Mouse (Mus musculus): ENCODE measurements around the gene Kcnk13. TPM values are rescaled to one million over a fixed set of nuclear protein-coding genes. Genes with fewer than 3 reads are reported as not detected.

Gene Kcnk13
- polyA plus RNA-seq, 1 experiment, result 0.41 TPM

DNA sequence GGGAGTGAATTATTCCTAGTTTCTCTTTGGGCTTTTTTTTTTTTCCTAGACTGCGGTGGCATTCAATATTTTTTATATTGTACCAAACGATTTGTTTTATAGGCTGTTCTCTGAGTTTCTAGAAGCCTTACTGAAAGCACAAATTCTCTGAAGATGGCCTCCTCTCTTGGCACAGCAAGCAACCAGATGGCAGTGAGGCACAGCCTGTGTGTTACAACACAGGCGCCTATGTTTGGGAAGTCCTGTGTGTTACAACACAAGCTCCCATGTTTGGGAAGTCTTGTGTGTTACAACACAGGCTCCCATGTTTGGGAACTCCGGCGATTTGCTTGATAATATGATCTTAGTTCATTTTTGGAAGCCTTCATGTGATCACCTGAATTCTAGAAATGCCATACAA, 31.7 kb downstream of the Kcnk13 start:
- TF ChIP-seq POLR2A (IDR thresholded peaks at IDR 0.05; ENCODE audit: borderline replicate concordance, extremely low read depth, insufficient read depth, insufficient read length, poor library complexity, severe bottlenecking), result no peak
- no peak for TF ChIP-seq CTCF (IDR thresholded peaks at IDR 0.05; ENCODE audit: borderline replicate concordance, extremely low read depth, insufficient read depth, insufficient read length)
- DNase-seq (ENCODE audit: low read depth), result peak; percentile 18

DNA sequence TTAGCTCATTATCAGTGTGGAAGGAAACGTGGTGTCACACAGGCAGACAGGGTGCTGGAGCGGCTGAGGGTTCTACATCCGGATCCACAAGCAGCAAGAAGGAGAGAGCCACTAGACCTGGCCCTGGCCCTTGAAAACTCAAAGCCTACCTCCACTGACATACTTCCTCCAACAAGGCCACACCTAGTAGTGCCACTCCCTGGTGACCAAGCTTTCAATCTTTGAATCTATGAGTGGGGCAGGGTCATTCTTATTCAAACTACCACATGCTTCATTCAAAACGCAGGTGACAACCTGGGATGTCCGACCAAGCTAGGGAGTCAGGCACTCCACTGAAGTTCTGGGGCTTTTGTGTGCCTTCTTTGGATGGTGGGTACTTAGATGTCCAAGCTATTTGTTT, 35.4 kb downstream of the Kcnk13 start:
- DNase-seq (ENCODE audit: low read depth), result no peak
- TF ChIP-seq POLR2A (IDR thresholded peaks at IDR 0.05; ENCODE audit: borderline replicate concordance, extremely low read depth, insufficient read depth, insufficient read length, poor library complexity, severe bottlenecking) (no peak), CTCF (IDR thresholded peaks at IDR 0.05; ENCODE audit: borderline replicate concordance, extremely low read depth, insufficient read depth, insufficient read length) (no peak)

DNA sequence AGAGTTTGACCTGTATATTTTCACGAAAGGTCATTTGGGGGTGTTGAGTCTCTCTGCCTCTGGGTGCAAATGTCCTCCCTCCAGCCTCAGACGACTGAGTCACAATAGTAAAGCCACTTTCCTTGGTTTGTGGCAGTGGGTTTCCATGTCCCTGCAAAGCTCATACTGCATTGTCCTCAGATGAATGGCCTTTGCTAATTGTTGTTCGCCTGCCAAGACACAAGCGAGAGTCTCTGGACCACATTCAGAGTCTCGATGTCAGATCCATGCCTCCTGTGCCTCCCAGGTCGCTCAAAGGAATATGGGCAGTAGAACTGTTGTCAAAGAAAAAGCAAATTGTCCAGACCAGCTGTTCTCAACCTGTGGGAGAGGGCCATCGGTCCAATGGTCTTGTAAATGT, 36.1 kb downstream of the Kcnk13 start:
- DNase-seq (ENCODE audit: low read depth), result peak; percentile 20
- no peak for TF ChIP-seq POLR2A (IDR thresholded peaks at IDR 0.05; ENCODE audit: borderline replicate concordance, extremely low read depth, insufficient read depth, insufficient read length, poor library complexity, severe bottlenecking)
- TF ChIP-seq CTCF (IDR thresholded peaks at IDR 0.05; ENCODE audit: borderline replicate concordance, extremely low read depth, insufficient read depth, insufficient read length), result no peak

- no peak for TF ChIP-seq POLR2A (IDR thresholded peaks at IDR 0.05; ENCODE audit: borderline replicate concordance, extremely low read depth, insufficient read depth, insufficient read length, poor library complexity, severe bottlenecking)
- TF ChIP-seq CTCF (IDR thresholded peaks at IDR 0.05; ENCODE audit: borderline replicate concordance, extremely low read depth, insufficient read depth, insufficient read length), result no peak
- DNase-seq (ENCODE audit: low read depth), result no peak
Measured at GRCm38 (mm10) chr12:100001246-100001645, 36.9 kb downstream of the Kcnk13 start.

DNA sequence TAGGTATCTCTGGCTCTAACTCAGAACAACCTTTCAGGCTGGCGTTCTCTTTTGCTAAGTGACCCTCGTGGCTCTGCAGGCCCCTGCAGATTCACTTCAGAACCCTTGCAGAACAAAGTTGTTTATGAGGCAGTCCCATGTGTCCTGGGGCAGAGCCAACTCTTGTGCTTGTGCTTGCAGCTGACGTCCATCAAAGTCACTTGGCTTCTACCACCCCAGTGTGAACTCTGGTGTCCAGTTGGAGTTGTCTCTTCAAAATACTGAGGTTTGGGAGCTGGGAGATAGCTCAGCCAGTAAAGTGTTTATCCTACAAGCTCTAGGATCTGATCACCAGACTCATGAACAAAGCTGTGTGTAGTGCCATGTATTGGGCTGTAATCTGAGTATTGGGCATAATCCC, 37.6 kb downstream of the Kcnk13 start:
- no peak for TF ChIP-seq CTCF (IDR thresholded peaks at IDR 0.05; ENCODE audit: borderline replicate concordance, extremely low read depth, insufficient read depth, insufficient read length)
- TF ChIP-seq POLR2A (IDR thresholded peaks at IDR 0.05; ENCODE audit: borderline replicate concordance, extremely low read depth, insufficient read depth, insufficient read length, poor library complexity, severe bottlenecking), result no peak
- no peak for DNase-seq (ENCODE audit: low read depth)

DNA sequence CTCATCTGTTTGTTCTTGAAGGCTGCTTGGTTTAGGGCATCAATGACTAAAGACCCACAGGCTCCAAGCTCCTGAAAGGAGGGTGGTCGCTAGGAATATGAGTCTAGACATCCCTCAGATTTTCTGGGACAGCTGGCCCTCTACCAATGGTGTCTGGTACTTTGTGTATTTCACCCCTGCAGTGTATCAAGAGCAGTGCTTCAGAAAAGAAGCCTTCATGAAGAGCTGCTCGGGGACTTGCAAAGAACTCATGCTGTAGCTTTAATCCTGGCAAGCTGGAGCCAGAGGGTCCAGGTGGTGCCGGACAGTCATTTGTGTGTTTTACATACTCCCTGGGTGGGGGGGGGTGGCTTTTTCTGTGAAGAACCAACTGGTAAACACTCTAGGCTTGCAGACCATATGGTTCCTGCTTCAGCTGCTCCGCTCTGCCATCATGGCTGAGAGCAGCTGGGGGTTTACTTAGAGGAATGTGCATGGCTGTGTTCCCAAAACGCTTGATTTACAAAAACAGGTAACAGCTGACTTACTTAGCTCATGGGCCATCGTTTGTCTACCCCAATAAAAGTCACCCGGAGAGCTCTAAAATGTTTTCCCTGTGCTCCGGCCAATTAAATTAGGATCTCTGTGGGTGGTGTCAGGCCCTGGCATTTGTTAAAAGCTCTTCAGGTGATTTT, 38.8 kb downstream of the Kcnk13 start:
- TF ChIP-seq POLR2A (IDR thresholded peaks at IDR 0.05; ENCODE audit: borderline replicate concordance, extremely low read depth, insufficient read depth, insufficient read length, poor library complexity, severe bottlenecking), result no peak
- TF ChIP-seq CTCF (IDR thresholded peaks at IDR 0.05; ENCODE audit: borderline replicate concordance, extremely low read depth, insufficient read depth, insufficient read length), result no peak

GRCm38 (mm10) chr12:100005285-100005684, 41.0 kb downstream of the Kcnk13 start:
- no peak for TF ChIP-seq POLR2A (IDR thresholded peaks at IDR 0.05; ENCODE audit: borderline replicate concordance, extremely low read depth, insufficient read depth, insufficient read length, poor library complexity, severe bottlenecking)
- TF ChIP-seq CTCF (IDR thresholded peaks at IDR 0.05; ENCODE audit: borderline replicate concordance, extremely low read depth, insufficient read depth, insufficient read length), result no peak
- no peak for DNase-seq (ENCODE audit: low read depth)

More for the DNA sequence above, 38.8 kb downstream of the Kcnk13 start:
- peak; percentile 91 for DNase-seq (ENCODE audit: low read depth)

- no peak for TF ChIP-seq POLR2A (IDR thresholded peaks at IDR 0.05; ENCODE audit: borderline replicate concordance, extremely low read depth, insufficient read depth, insufficient read length, poor library complexity, severe bottlenecking)
- no peak for DNase-seq (ENCODE audit: low read depth)
Measured at GRCm38 (mm10) chr12:100006681-100007080, 42.4 kb downstream of the Kcnk13 start.

GRCm38 (mm10) chr12:100012839-100013238, 48.5 kb downstream of the Kcnk13 start:
- no peak for DNase-seq (ENCODE audit: low read depth)
- TF ChIP-seq POLR2A (IDR thresholded peaks at IDR 0.05; ENCODE audit: borderline replicate concordance, extremely low read depth, insufficient read depth, insufficient read length, poor library complexity, severe bottlenecking) (no peak), CTCF (IDR thresholded peaks at IDR 0.05; ENCODE audit: borderline replicate concordance, extremely low read depth, insufficient read depth, insufficient read length) (no peak)

- no peak for TF ChIP-seq CTCF (IDR thresholded peaks at IDR 0.05; ENCODE audit: borderline replicate concordance, extremely low read depth, insufficient read depth, insufficient read length)
- TF ChIP-seq POLR2A (IDR thresholded peaks at IDR 0.05; ENCODE audit: borderline replicate concordance, extremely low read depth, insufficient read depth, insufficient read length, poor library complexity, severe bottlenecking), result no peak
- no peak for DNase-seq (ENCODE audit: low read depth)
Measured at GRCm38 (mm10) chr12:100015146-100015545, 50.8 kb downstream of the Kcnk13 start.

DNA sequence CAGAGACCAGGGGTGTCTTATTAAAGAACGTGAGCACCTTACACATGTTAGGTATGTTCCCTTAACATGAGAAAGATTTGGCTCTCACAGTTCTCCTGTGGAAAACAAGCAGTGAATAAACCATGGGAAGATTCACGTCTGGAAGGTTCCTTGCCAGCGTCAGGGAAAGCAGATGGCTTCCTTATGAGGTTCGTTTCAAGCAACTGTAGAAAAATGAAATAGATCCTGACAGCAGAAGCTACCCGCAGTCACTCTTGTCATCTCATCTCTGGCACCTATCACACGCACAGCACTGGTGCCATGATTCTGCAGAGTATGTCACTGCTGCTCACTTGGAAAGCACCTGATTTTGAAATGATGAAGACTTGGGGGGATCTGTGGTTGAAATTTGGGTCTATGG, 53.4 kb downstream of the Kcnk13 start:
- TF ChIP-seq CTCF (IDR thresholded peaks at IDR 0.05; ENCODE audit: borderline replicate concordance, extremely low read depth, insufficient read depth, insufficient read length), result no peak
- peak; percentile 65 for DNase-seq (ENCODE audit: low read depth)

GRCm38 (mm10) chr12:100022490-100022889, 58.2 kb downstream of the Kcnk13 start:
- TF ChIP-seq POLR2A (IDR thresholded peaks at IDR 0.05; ENCODE audit: borderline replicate concordance, extremely low read depth, insufficient read depth, insufficient read length, poor library complexity, severe bottlenecking) (no peak), CTCF (IDR thresholded peaks at IDR 0.05; ENCODE audit: borderline replicate concordance, extremely low read depth, insufficient read depth, insufficient read length) (no peak)
- no peak for DNase-seq (ENCODE audit: low read depth)
